Mouse (Mus musculus): ENCODE results near the gene Traf3.
A peak's percentile ranks its signal among the peaks of the same experiment; 100 is the strongest.

The Traf3 gene

GRCm38 (mm10) chr12:111267673-111268325 lies 101.6 kb downstream of the Traf3 start:
- DNase-seq = no peak

- peak; percentile 83 for DNase-seq
Measured at GRCm38 (mm10) chr12:111270629-111271277, 104.6 kb downstream of the Traf3 start, which contains the start of gene Amn. Gene Amn, plus strand, starts transcription at chr12:111271095.

- no peak for DNase-seq
Measured at GRCm38 (mm10) chr12:111271406-111271805, 105.2 kb downstream of the Traf3 start.

GRCm38 (mm10) chr12:111271966-111272365 lies 105.8 kb downstream of the Traf3 start:
- DNase-seq = no peak

GRCm38 (mm10) chr12:111272420-111272819 lies 106.2 kb downstream of the Traf3 start:
- DNase-seq = peak; percentile 88

GRCm38 (mm10) chr12:111274006-111274405 lies 107.8 kb downstream of the Traf3 start:
- DNase-seq = no peak

- no peak for DNase-seq
Measured at GRCm38 (mm10) chr12:111274447-111275149, 108.4 kb downstream of the Traf3 start.

GRCm38 (mm10) chr12:111275150-111275841 lies 109.1 kb downstream of the Traf3 start:
- no peak for DNase-seq

GRCm38 (mm10) chr12:111276371-111276770 lies 110.2 kb downstream of the Traf3 start:
- no peak for DNase-seq

- no peak for DNase-seq
Measured at GRCm38 (mm10) chr12:111283573-111283972, 117.4 kb downstream of the Traf3 start.

GRCm38 (mm10) chr12:111284532-111284931 lies 118.4 kb downstream of the Traf3 start:
- DNase-seq = no peak

- DNase-seq = no peak
Measured at GRCm38 (mm10) chr12:111293025-111293424, 126.9 kb downstream of the Traf3 start.

- no peak for DNase-seq
Measured at GRCm38 (mm10) chr12:111301322-111302017, 135.3 kb downstream of the Traf3 start.

GRCm38 (mm10) chr12:111302018-111302345 lies 135.8 kb downstream of the Traf3 start:
- no peak for DNase-seq

- no peak for DNase-seq
Measured at GRCm38 (mm10) chr12:111303702-111304337, 137.7 kb downstream of the Traf3 start.

- peak; percentile 38 for DNase-seq
Measured at GRCm38 (mm10) chr12:111306821-111307220, 140.7 kb downstream of the Traf3 start.

- no peak for DNase-seq
Measured at GRCm38 (mm10) chr12:111309256-111309655, 143.1 kb downstream of the Traf3 start.

- DNase-seq = no peak
Measured at GRCm38 (mm10) chr12:111309931-111310330, 143.8 kb downstream of the Traf3 start.

- no peak for DNase-seq
Measured at GRCm38 (mm10) chr12:111311775-111312174, 145.6 kb downstream of the Traf3 start.

- DNase-seq = no peak
Measured at GRCm38 (mm10) chr12:111314273-111314672, 148.1 kb downstream of the Traf3 start.

Data from kidney, postnatal 14 days (tissue).